Mouse (Mus musculus) forebrain, embryonic 15.5 days (tissue): ENCODE measurements at regions not wholly inside any gene's neighbourhood (a gene's known extent, or its start where the extent isn't known, plus 50 kb on each side); places are given as distances from the start of the nearest gene placed in this dataset.

ENCODE experiments used
- ATAC-seq: fragments of 200-750 bp; cut with Nextera tagmentation; replicated peaks from 2 replicates; pipeline ENCODE4 v1.8.0; 2017; ENCODE audit warnings: mild to moderate bottlenecking, moderate TSS enrichment, moderate library complexity
- H3K27ac ChIP-seq: fragments of 300-500 bp; sonication (generic); replicated peaks from 2 replicates; pipeline ENCODE4 v1.5.1; 2015; ENCODE audit warnings: mild to moderate bottlenecking, inconsistent platforms
- H3K27me3 ChIP-seq: fragments of 300-500 bp; sonication (generic); 2 replicates; pipeline ENCODE4 v1.6.1; 2015; ENCODE audit warnings: inconsistent platforms
- H3K36me3 ChIP-seq: fragments of 300-500 bp; sonication (generic); 2 replicates; pipeline ENCODE4 v1.6.1; 2015; ENCODE audit warnings: mild to moderate bottlenecking, inconsistent platforms
- H3K4me1 ChIP-seq: fragments of 300-500 bp; sonication (generic); 2 replicates; pipeline ENCODE4 v1.6.1; 2015; ENCODE audit warnings: inconsistent platforms
- H3K4me2 ChIP-seq: fragments of 300-500 bp; sonication (generic); replicated peaks from 2 replicates; pipeline ENCODE4 v1.6.1; 2015; ENCODE audit warnings: mild to moderate bottlenecking, inconsistent platforms
- H3K4me3 ChIP-seq: fragments of 300-500 bp; sonication (generic); 2 replicates; pipeline ENCODE4 v1.5.1; 2015; ENCODE audit warnings: mild to moderate bottlenecking, inconsistent platforms
- H3K9ac ChIP-seq: fragments of 300-500 bp; sonication (generic); replicated peaks from 2 replicates; pipeline ENCODE4 v1.6.1; 2015; ENCODE audit warnings: mild to moderate bottlenecking, inconsistent platforms
- H3K9me3 ChIP-seq: fragments of 300-500 bp; sonication (generic); 2 replicates; pipeline ENCODE4 v1.6.1; 2016; ENCODE audit warnings: inconsistent platforms
- WGBS: fragments of 180-500 bp; shearing (Covaris S2); methylation state at CpG from one replicate; pipeline ENCODE4 v1.1.7; 2015; ENCODE audit warnings: mixed read lengths; 5-methylcytosine and 5-hydroxymethylcytosine counted together

- H3K9me3 ChIP-seq, result no peaks in the 10 kb centered on the region
- H3K4me3 ChIP-seq, result no peak overlapping the region
- no peak overlapping the region for H3K9ac ChIP-seq
- WGBS, result 69% methylated on average over 7 of the region's 7 CpGs
- no peak for ATAC-seq
- peaks cover 5% of the 10 kb centered on the region; the same call in 1 of the 2 replicates for H3K4me1 ChIP-seq
- no peaks in the 10 kb centered on the region for H3K27me3 ChIP-seq
- no peaks in the 10 kb centered on the region for H3K36me3 ChIP-seq
- H3K4me2 ChIP-seq, result peak overlapping the region; percentile 40; the same call in 1 of the 2 replicates
- no peak overlapping the region for H3K27ac ChIP-seq
These were observed 318.4 kb upstream of the Myo3a start for GRCm38 (mm10) chr2:21908813-21909480.

DNA sequence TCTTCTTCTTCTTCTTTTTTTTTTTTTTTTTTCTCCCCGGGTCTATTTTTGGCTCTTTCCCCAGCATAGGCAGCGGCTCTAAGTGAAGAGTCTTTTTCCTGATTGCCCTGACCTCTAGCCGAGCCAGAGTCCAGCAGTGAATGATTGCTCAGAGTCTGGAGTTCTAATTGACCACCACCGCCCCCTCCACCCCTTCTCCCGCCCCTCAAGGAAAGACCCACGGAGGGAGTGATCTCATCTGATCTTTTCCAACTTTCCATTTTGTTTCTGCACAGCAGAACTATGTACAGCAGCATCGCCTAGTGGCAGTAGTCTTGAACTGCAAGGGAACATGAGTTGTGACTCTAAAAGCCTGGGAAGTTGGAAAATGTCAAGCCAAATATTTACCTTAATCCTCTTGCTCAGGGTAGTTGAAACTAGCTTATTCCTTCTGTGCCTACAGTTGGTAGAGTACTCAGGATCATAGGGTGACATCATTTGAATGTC, 317.8 kb upstream of the Myo3a start:
- H3K9me3 ChIP-seq, result no peaks in the 10 kb centered on the region
- H3K4me2 ChIP-seq, result peak overlapping the region; percentile 40
- no peaks in the 10 kb centered on the region for H3K36me3 ChIP-seq
- WGBS, result 13% methylated on average over 7 of the region's 7 CpGs
- H3K9ac ChIP-seq, result no peak overlapping the region
- H3K27ac ChIP-seq, result no peak overlapping the region
- peaks cover 5% of the 10 kb centered on the region; the same call in 1 of the 2 replicates for H3K4me1 ChIP-seq
- H3K4me3 ChIP-seq, result 0 out of 2 replicates have a peak overlapping the region, but pooled peaks have one; percentile 17
- no peaks in the 10 kb centered on the region for H3K27me3 ChIP-seq
- peak; percentile 69 for ATAC-seq

GRCm38 (mm10) chr2:21917804-21918690, 309.3 kb upstream of the Myo3a start:
- no peaks in the 10 kb centered on the region for H3K9me3 ChIP-seq
- H3K9ac ChIP-seq, result peak overlapping the region; percentile 59
- peak overlapping the region; percentile 47 for H3K4me3 ChIP-seq
- 1% methylated on average over 16 of the region's 16 CpGs for WGBS
- ATAC-seq, result peak; percentile 93
- H3K4me2 ChIP-seq, result peak overlapping the region; percentile 55
- no peaks in the 10 kb centered on the region for H3K36me3 ChIP-seq
- no peaks in the 10 kb centered on the region for H3K27me3 ChIP-seq
- peak overlapping the region; percentile 96 for H3K27ac ChIP-seq
- H3K4me1 ChIP-seq, result peaks cover 14% of the 10 kb centered on the region

- no peak for ATAC-seq
- H3K4me2 ChIP-seq, result no peak overlapping the region
- peak overlapping the region; percentile 96 for H3K27ac ChIP-seq
- 43% methylated on average over 2 of the region's 2 CpGs for WGBS
- H3K4me3 ChIP-seq, result no peak overlapping the region
- H3K9ac ChIP-seq, result 0 out of 2 replicates have a peak overlapping the region, but pooled peaks have one; percentile 59
- H3K36me3 ChIP-seq, result no peaks in the 10 kb centered on the region
- H3K27me3 ChIP-seq, result no peaks in the 10 kb centered on the region
- H3K4me1 ChIP-seq, result peaks cover 14% of the 10 kb centered on the region
- no peaks in the 10 kb centered on the region for H3K9me3 ChIP-seq
These were observed 308.2 kb upstream of the Myo3a start for GRCm38 (mm10) chr2:21919091-21919490.

- Histone ChIP-seq H3K4me1 (no peaks in the 10 kb centered on the region), H3K9me3 (no peaks in the 10 kb centered on the region)
- 33% methylated on average over 1 of the region's 1 CpGs for WGBS
These were observed 299.6 kb upstream of the Myo3a start for GRCm38 (mm10) chr2:21927656-21928055.

GRCm38 (mm10) chr2:21939993-21940392, 287.3 kb upstream of the Myo3a start:
- Histone ChIP-seq H3K4me2 (no peak overlapping the region), H3K4me1 (no peaks in the 10 kb centered on the region), H3K36me3 (no peaks in the 10 kb centered on the region), H3K4me3 (no peak overlapping the region), H3K27ac (no peak overlapping the region), H3K27me3 (no peaks in the 10 kb centered on the region), H3K9ac (no peak overlapping the region), H3K9me3 (no peaks in the 10 kb centered on the region)
- ATAC-seq, result 0 out of 2 replicates have a peak, but pooled peaks have one; percentile 53
- 93% methylated on average over 3 of the region's 3 CpGs for WGBS

More at GRCm38 (mm10) chr2:21927656-21928055, 299.6 kb upstream of the Myo3a start:
- no peak overlapping the region for H3K4me2 ChIP-seq
- 0 out of 2 replicates have a peak, but pooled peaks have one; percentile 57 for ATAC-seq
- no peak overlapping the region for H3K9ac ChIP-seq
- H3K4me3 ChIP-seq, result no peak overlapping the region
- H3K27me3 ChIP-seq, result no peaks in the 10 kb centered on the region
- H3K27ac ChIP-seq, result no peak overlapping the region
- H3K36me3 ChIP-seq, result no peaks in the 10 kb centered on the region

DNA sequence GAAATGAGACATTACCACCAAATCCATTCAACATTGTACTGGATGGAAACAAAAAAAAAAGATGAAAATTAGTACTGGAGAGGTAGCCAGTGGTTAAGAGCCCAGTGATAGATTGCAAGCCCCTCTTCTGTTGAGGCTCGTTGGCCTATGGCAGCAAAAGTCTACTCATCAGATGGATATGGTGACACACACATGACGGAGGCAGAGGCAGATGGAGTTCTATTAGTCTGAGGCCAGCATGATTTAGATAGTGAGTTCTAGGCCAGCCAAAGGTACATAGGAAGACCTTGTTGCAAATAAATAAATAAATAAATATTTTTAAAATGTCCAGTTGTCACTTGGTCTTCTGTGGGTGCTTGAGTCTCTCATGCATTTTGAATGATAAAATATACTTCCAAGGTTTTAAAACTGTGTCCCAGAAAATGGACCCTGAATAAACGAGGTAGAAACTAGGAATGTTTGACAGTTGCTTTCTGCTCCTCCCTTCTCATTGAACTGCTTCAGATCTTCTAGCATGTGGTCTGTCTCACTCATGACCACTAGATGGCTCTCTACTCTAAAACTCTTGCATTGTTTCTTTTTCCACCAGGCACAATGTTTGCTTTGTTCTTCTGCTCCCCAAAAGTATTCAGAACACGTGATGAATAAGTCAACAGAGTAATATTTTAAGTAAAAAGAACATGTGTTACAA, 286.4 kb upstream of the Myo3a start:
- Histone ChIP-seq H3K36me3 (no peaks in the 10 kb centered on the region), H3K9ac (no peak overlapping the region), H3K4me1 (no peaks in the 10 kb centered on the region), H3K27me3 (no peaks in the 10 kb centered on the region), H3K4me2 (no peak overlapping the region), H3K27ac (no peak overlapping the region), H3K4me3 (no peak overlapping the region), H3K9me3 (no peaks in the 10 kb centered on the region)
- WGBS, result 49% methylated on average over 4 of the region's 4 CpGs
- peak; percentile 83 for ATAC-seq

DNA sequence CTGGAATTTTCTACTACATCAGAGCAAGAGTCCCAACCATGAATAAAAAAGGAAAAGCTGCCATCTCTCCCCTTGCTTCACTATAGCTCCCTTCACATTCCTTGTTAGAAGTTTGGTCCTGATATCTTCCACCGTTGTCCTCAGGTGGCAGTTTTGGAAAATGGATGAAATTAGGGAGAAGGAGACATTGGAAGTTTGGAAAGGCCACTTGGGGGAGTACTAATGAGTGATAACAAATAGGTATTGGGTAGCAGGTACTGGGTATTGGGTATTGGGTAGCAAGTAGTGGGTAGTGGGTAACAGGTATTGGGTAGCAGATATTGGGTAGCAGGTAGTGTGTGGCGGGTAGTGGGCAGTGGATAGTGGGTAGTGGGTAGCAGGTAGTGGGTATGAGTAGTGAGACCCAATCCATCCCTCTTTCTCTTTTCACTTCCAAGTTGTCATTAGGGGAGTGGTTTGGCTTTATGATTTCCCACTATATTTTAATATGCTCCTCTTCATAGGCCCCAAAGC, 285.8 kb upstream of the Myo3a start:
- ATAC-seq, result peak; percentile 63; the same call in 1 of the 2 replicates
- no peaks in the 10 kb centered on the region for H3K9me3 ChIP-seq
- H3K4me1 ChIP-seq, result no peaks in the 10 kb centered on the region
- 80% methylated on average over 2 of the region's 2 CpGs for WGBS
- H3K4me2 ChIP-seq, result no peak overlapping the region
- no peaks in the 10 kb centered on the region for H3K27me3 ChIP-seq
- H3K9ac ChIP-seq, result no peak overlapping the region
- no peak overlapping the region for H3K4me3 ChIP-seq
- H3K27ac ChIP-seq, result no peak overlapping the region
- no peaks in the 10 kb centered on the region for H3K36me3 ChIP-seq

- WGBS, result 94% methylated on average over 2 of the region's 2 CpGs
- H3K4me1 ChIP-seq, result no peaks in the 10 kb centered on the region
- no peaks in the 10 kb centered on the region for H3K9me3 ChIP-seq
- H3K4me2 ChIP-seq, result no peak overlapping the region
- H3K36me3 ChIP-seq, result no peaks in the 10 kb centered on the region
- H3K27me3 ChIP-seq, result no peaks in the 10 kb centered on the region
- no peak overlapping the region for H3K9ac ChIP-seq
- H3K27ac ChIP-seq, result no peak overlapping the region
- ATAC-seq, result no peak
- H3K4me3 ChIP-seq, result no peak overlapping the region
These were observed 283.6 kb upstream of the Myo3a start for GRCm38 (mm10) chr2:21943676-21944075.

DNA sequence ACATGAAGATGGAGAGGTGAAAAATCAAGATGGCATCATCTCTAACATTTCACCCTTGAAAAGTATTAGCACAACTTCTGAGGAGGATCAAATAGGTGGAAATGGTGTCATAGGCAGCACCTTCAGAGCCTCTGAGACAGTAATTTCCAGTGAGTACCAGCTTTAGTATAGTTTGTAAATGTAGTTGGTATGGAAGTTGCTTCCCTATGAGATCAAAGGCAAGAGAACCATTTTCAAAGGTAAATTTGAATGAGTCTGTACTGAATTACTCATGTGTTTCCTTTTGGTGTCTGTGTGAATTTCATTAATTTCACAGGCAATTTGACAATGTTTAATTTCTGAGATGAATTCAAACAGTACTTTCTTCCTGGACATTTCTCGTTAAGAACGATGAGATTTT, 280.8 kb upstream of the Myo3a start:
- WGBS, result 83% methylated on average over 2 of the region's 2 CpGs
- no peak overlapping the region for H3K27ac ChIP-seq
- H3K9me3 ChIP-seq, result no peaks in the 10 kb centered on the region
- no peak overlapping the region for H3K9ac ChIP-seq
- no peak overlapping the region for H3K4me3 ChIP-seq
- H3K4me2 ChIP-seq, result no peak overlapping the region
- no peaks in the 10 kb centered on the region for H3K36me3 ChIP-seq
- H3K27me3 ChIP-seq, result no peaks in the 10 kb centered on the region
- no peaks in the 10 kb centered on the region for H3K4me1 ChIP-seq
- ATAC-seq, result no peak

DNA sequence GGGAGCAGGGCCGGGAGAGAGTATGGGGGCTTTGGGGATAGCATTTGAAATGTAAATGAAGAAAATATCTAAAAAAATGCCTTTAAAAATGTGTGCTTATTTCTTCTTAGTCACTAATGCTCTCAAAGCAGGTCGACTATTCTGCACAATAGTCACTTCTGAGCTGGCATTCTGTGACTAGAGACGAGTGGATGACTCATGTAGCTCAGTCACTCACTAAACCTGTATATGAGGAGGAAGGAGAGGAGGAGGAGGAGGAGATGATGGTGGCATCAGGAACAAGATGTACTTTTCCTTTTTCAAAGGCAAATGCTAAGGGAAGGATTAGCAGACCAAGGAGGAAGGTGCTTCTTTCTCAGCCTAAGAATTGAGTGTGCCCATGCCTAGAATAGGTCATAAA, 276.0 kb upstream of the Myo3a start:
- H3K9ac ChIP-seq, result no peak overlapping the region
- H3K27me3 ChIP-seq, result no peaks in the 10 kb centered on the region
- 0 out of 2 replicates have a peak, but pooled peaks cover 2% of the 10 kb centered on the region for H3K4me1 ChIP-seq
- no peak overlapping the region for H3K27ac ChIP-seq
- no peaks in the 10 kb centered on the region for H3K36me3 ChIP-seq
- WGBS, result 74% methylated on average over 3 of the region's 3 CpGs
- H3K4me3 ChIP-seq, result no peak overlapping the region
- H3K9me3 ChIP-seq, result no peaks in the 10 kb centered on the region
- no peak overlapping the region for H3K4me2 ChIP-seq
- ATAC-seq, result no peak
